Mouse (Mus musculus) cerebellum, adult 11-12 months (tissue): ENCODE results near the gene Rgl1.

Source experiments
- DNase-seq: peaks from one replicate; pipeline ENCODE4 v3.0.0; 2022

The Rgl1 gene

GRCm38 (mm10) chr1:152713924-152714323, 52.2 kb downstream of the Rgl1 start:
- no peak for DNase-seq

GRCm38 (mm10) chr1:152711037-152711436, 55.1 kb downstream of the Rgl1 start:
- DNase-seq = no peak

- DNase-seq = no peak
These were observed 58.6 kb downstream of the Rgl1 start for GRCm38 (mm10) chr1:152707560-152707959.

GRCm38 (mm10) chr1:152703941-152704340, 62.2 kb downstream of the Rgl1 start:
- DNase-seq = no peak

- DNase-seq = no peak
These were observed 63.2 kb downstream of the Rgl1 start for GRCm38 (mm10) chr1:152702920-152703319.

- no peak for DNase-seq
These were observed 65.1 kb downstream of the Rgl1 start for GRCm38 (mm10) chr1:152701066-152701465.

GRCm38 (mm10) chr1:152697341-152697740, 68.8 kb downstream of the Rgl1 start:
- DNase-seq = no peak

GRCm38 (mm10) chr1:152695491-152695890, 70.7 kb downstream of the Rgl1 start:
- no peak for DNase-seq

GRCm38 (mm10) chr1:152689968-152690367, 76.2 kb downstream of the Rgl1 start:
- DNase-seq = no peak

GRCm38 (mm10) chr1:152687733-152688181, 78.4 kb downstream of the Rgl1 start:
- no peak for DNase-seq

GRCm38 (mm10) chr1:152687099-152687730, 78.9 kb downstream of the Rgl1 start:
- DNase-seq = no peak

- no peak for DNase-seq
These were observed 80.6 kb downstream of the Rgl1 start for GRCm38 (mm10) chr1:152685531-152685930.

- no peak for DNase-seq
These were observed 83.6 kb downstream of the Rgl1 start for GRCm38 (mm10) chr1:152682368-152683194.

GRCm38 (mm10) chr1:152681676-152682367, 84.3 kb downstream of the Rgl1 start:
- no peak for DNase-seq

- DNase-seq = no peak
These were observed 85.0 kb downstream of the Rgl1 start for GRCm38 (mm10) chr1:152681116-152681515.

GRCm38 (mm10) chr1:152678451-152678850, 87.7 kb downstream of the Rgl1 start:
- no peak for DNase-seq

GRCm38 (mm10) chr1:152677482-152678211, 88.5 kb downstream of the Rgl1 start:
- no peak for DNase-seq

GRCm38 (mm10) chr1:152669446-152670180, 96.5 kb downstream of the Rgl1 start:
- no peak for DNase-seq

GRCm38 (mm10) chr1:152660436-152660835, 105.7 kb downstream of the Rgl1 start:
- no peak for DNase-seq

- DNase-seq = no peak
These were observed 106.2 kb downstream of the Rgl1 start for GRCm38 (mm10) chr1:152659961-152660360.

- no peak for DNase-seq
These were observed 109.5 kb downstream of the Rgl1 start for GRCm38 (mm10) chr1:152656601-152657000.

GRCm38 (mm10) chr1:152654851-152655250, 111.3 kb downstream of the Rgl1 start:
- no peak for DNase-seq
